Mouse (Mus musculus) fat pad, adult 2 months (tissue): ENCODE measurements around the gene Adgrb3.
"Not testable (repeated sequence)": the region's sequence is repeated elsewhere in the genome, so short reads cannot be mapped to it uniquely, and the experiment has no call there.

Source experiments
- DNase-seq: peaks from one replicate; pipeline ENCODE4 v3.0.0-alpha.2; 2011; ENCODE audit warnings: low read depth, low spot score; ENCODE audit errors: extremely low read depth

The Adgrb3 gene

DNA sequence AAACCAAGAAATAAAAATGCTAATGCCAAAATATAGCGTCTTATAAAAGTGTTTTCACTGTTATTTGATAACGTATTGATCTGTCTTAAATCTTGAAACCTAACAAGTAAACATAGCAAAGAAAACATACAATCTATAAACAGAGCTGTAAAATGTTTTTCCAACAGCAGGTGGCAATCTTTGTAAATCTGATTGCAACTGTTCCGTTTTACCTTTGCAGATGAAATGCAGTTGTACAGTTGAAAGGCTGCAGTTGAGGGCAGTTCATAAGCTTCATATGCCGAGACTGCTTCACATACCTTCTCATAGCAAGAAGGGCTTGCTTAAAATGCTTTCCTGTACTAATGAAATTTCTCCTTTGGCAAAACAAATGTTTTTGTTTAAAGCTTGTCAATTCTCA is 302.5 kb downstream of the Adgrb3 start:
- no peak for DNase-seq

GRCm38 (mm10) chr1:25510321-25511055 is 319.0 kb downstream of the Adgrb3 start:
- no peak for DNase-seq

GRCm38 (mm10) chr1:25504313-25504712 is 325.2 kb downstream of the Adgrb3 start:
- DNase-seq: no peak

- DNase-seq: no peak
These were observed 326.0 kb downstream of the Adgrb3 start for GRCm38 (mm10) chr1:25503524-25503923.

- DNase-seq: no peak
These were observed 334.1 kb downstream of the Adgrb3 start for GRCm38 (mm10) chr1:25495202-25495914.

GRCm38 (mm10) chr1:25491503-25491902 is 338.0 kb downstream of the Adgrb3 start:
- no peak for DNase-seq

DNA sequence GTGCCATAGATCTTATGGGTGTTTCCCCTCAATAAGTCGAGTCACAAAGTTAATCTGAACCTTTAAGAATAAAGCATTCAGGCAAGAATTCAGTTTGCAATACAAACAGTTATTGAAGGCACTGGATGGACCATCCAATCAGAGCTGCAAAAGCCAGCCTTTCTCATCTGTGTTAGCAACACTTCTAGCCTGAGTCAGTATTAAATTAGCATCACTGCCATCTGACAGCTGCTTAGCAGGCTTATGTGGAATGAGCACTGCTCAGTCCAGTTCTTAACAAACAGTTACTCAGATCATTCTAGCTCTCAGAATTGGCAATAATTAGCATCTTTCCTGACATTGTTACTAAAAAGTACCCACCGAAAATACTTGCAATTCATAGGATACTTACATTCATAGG is 339.3 kb downstream of the Adgrb3 start:
- DNase-seq: no peak

DNA sequence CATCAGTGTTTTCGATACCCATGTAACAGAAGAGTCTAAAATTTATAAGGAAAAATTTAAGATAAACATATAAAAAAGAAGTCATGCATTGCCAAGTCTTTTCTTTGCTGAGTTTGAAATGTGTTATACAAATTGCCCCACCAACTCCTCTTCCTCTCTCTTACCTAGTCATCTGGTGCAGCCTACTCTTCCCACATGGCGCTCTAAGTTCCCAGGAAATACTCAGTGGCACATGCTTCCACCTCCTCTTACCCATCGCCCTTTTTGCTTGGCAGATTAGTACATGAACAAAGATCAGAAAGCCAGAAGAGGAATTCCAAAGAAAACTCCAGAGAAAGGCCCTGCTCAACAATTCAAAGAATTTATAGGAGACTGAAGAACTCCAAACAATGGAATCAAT is 353.8 kb downstream of the Adgrb3 start:
- no peak for DNase-seq

- no peak for DNase-seq
These were observed 355.0 kb downstream of the Adgrb3 start for GRCm38 (mm10) chr1:25474469-25474868.

GRCm38 (mm10) chr1:25471612-25472011 is 357.9 kb downstream of the Adgrb3 start:
- DNase-seq: not testable (repeated sequence)

DNA sequence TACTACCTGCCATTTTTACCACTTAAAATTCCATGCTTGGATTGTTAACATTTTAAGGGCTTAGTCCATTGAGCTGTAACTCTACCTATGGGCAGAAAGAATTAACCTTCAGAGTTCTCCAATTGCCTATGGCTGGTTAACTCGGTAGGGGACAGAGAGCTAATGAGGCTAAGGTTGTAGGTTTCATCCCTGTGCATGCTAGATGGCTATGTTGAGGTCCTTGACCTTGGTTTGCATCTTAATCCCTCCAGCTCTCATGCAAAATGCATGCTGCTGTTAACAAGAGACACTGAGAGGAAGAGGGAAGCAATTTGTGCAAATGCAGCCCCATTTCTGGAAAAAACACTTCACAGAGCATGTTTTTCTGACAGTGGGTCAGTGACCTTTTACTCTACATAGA is 366.9 kb downstream of the Adgrb3 start:
- no peak for DNase-seq

DNA sequence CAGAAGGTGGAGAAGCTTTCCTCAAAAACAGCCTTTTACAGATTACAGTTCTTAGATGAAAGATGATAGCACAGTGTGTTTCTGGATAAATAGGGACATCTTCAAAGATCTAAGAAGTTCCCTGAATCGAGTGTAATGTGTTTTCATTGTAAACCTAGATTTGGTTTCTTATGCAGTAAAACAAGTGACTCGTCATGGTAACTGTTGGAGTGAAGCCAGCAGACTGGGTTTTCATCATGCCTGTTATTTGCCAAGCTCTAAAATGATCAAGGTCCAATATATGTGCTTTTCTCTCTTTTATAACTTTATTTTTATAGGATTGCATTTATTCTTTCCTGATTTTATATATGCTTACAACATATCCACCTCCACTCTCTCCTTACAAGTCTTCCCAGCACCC is 394.0 kb downstream of the Adgrb3 start:
- DNase-seq: no peak

DNA sequence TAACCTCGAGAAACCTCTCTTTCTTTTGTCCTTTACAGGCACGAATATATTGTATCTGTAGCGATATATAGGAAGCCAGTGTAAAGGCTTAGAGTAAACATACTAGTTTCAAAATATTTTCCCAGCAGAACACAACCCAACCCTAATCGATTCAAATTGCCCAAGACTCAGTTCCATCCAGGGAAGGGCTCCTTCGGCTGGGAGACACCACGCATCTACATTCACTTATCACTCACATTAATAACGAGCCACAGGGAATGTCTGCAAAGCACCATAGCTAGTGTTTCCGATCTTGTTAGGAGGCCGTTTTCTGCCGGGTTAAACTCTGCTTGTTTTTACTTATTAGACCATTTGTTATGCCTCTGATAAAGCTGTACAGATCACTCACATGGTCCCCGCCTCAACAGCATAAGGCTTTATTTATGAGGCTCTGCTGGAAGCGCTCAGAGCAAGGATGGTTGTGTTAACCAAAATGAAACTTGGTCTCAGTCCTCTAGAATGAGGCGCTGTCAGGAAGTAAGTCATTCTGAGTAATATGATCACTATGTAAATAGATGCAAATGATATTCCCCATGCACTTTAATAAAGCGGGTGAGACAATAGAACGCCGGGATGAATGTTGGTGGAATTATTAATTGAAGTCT is 399.2 kb downstream of the Adgrb3 start:
- DNase-seq: no peak

GRCm38 (mm10) chr1:25420701-25421100 is 408.8 kb downstream of the Adgrb3 start:
- no peak for DNase-seq

DNA sequence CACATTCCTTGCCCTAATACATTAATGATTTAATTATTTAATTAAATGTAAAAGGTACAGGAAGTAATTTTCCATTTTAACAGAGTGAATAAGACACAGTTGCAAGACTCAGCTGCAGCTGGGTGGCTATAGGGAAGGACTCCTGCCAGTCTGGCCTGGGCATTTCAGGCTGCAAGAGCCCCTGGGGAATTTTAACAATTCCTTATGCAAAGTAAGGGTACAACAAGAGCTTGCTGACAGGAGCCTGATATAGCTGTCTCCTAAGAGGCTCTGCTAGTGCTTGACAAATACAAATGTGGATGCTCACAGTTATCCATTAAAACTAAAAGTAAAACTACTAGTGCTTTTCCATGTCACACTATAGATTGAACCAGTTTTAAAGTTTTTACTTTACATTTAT is 410.1 kb downstream of the Adgrb3 start:
- no peak for DNase-seq

- no peak for DNase-seq
These were observed 414.4 kb downstream of the Adgrb3 start for GRCm38 (mm10) chr1:25415084-25415483.

- no peak for DNase-seq
These were observed 465.3 kb downstream of the Adgrb3 start for GRCm38 (mm10) chr1:25364186-25364585.

- DNase-seq: no peak
These were observed 471.0 kb downstream of the Adgrb3 start for GRCm38 (mm10) chr1:25358554-25358953.

GRCm38 (mm10) chr1:25355486-25355885 is 474.0 kb downstream of the Adgrb3 start:
- no peak for DNase-seq

- DNase-seq: no peak
These were observed 484.6 kb downstream of the Adgrb3 start for GRCm38 (mm10) chr1:25344876-25345275.

DNA sequence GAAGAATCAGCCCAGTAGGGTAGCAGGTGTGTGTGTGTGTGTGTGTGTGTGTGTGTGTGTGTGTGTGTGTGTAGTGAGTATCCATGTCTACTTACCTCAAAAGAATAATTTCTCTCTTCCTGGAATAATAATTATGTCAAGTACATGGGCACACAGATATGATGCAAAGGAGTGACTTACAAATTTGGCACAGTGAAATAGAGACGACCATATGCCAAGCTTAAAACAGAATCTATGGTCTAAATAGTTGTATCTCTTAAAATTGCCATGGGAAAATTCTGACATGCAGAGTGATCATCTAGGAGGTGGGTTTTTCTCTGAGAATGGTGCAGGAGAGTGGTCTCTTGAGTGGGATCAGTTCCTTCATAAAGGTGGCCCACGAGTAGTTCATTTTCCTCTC is 504.1 kb downstream of the Adgrb3 start:
- DNase-seq: no peak

DNA sequence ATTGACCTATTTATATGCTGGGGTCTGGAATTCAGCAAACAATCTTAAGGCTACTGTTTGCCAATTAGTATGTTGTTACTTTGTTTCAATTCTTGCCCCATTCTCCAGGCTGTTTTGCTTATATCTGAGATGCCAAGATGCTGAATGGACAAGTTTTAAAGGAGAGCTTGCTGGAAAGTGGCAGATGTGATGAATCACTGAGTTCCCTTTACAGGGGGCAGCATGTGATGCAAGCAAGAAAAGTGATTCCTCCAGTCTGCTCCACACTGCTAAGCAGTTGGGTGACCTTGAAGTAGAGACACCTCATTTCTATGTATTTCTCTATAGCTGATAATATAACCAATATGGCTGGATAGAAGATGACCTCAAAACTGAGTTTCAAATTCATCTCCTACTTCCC is 512.4 kb downstream of the Adgrb3 start:
- DNase-seq: no peak
